Mouse (Mus musculus) kidney, postnatal 36 days (tissue): ENCODE results near the gene Smarcad1.

ENCODE experiments used
- DNase-seq, 2 experiments: peaks; one replicate each; pipeline ENCODE4 v3.0.0; 2021 to 2022; ENCODE audit warnings: mixed read lengths in 2 of 2

Gene Smarcad1

DNA sequence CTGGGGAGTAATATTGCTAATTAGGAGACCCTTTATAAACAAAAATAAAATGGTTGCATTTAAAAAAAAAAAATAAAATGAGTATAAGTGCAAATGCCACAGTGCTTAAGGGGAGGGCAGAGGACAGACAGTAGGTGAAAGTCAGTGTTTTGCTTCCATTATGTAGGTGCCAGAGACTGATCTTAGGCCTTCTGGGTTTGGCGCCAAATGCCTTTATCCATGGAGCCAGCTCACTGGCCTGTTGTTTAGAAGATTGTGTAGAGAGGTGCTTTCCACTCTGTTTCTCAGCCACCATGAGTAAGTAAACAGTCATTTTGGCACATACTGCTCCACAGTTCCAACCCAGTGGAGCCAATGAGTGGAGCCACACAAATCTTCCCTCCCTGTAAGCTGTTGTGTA is 75.2 kb downstream of the Smarcad1 start:
- DNase-seq, result no peak

- DNase-seq, result peak; percentile 22 to 70
These were observed 83.8 kb downstream of the Smarcad1 start for GRCm38 (mm10) chr6:65126074-65126726.

GRCm38 (mm10) chr6:65132376-65132775 is 90.0 kb downstream of the Smarcad1 start:
- DNase-seq, result no peak

DNA sequence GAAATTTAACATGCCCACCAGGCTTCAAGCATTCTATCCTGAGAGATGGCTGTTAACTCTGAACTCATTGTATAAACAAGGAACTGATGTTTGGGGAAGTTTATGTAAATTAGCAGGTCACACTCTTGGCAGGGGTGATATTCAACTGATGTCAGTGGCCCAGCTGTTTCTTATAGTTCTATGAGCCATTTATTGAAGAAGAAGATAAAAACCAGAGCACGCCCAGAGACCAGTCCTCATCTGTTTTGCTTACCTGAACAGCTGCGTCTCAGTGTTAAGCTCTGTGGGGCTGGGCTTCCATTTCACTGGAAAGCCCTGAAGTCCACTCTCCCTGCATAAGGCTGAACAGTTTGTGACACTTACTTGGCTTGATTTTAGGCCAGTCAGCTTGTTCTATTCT is 95.4 kb downstream of the Smarcad1 start:
- DNase-seq, result no peak

DNA sequence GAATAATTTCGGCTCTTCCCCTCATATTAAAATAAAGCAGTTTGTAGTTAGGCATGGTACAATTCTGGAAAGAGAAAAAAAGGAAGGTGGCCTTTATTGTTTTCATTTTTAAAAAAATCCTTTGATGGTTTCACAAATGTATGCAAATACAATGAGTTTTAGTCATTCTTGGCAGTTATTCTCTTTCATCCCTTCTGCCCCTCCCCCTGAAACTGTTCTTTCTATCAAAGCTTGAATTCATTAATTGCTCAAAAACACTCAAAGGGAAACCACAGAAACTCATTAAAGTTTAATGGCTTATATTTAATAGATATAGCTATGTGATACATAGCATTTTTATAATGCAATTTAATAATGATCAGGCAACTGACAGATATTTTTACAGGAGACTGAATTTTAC is 95.9 kb downstream of the Smarcad1 start:
- DNase-seq, result no peak

DNA sequence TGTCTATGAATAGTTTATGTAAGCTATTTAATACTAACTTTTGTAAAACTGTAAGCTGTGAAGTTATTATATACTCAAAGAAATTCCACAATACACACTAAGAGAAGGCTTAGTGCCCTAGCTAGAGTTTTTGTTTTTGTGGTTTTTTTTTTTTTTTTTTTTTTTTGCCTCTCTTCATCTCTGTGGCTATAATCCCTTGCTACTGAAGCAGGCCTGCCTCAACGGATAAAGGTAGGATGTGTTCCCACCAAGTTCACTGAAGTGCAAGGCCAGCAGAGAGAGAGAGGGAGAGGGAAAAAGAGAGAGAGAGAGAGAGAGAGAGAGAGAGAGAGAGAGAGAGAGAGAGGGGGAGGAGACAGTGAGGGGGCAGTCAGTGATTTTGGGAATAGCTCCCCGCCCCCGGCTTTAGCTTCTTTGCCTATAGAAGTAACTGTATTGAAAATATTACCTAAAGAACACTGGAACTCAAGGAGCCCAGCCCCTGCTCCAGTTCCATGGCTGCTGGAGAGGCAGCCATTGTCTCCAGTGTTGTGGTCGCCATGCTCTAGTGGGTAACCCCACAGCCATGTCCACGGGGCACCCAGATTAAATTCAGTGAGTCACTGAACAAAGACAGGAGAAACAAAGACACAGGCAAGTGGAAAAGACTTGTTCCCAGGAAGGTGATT is 97.8 kb downstream of the Smarcad1 start:
- DNase-seq, result no peak

- no peak for DNase-seq
These were observed 98.4 kb downstream of the Smarcad1 start for GRCm38 (mm10) chr6:65140750-65141243.

DNA sequence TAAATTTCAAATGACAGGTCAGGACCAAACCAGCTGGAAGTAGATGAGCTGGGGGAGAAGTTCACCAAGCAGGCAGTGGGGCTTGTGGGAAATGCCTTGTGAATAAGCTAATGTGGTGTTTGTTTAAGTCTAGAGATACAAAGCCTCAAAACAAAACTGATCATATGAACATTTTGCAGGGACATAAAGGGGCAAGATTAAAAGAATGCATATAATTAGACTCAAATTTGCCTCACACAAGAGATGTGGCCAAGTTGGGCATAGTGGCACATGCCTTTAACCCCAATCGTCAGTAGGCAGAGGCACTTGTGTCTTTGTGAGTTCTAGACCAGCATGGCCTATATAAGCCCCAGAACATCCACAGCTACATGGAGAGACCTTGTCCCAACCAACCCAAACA is 99.9 kb downstream of the Smarcad1 start:
- DNase-seq, result no peak

GRCm38 (mm10) chr6:65144621-65145205 is 102.3 kb downstream of the Smarcad1 start, which contains the start of gene Hpgds:
Gene Hpgds (minus strand): TSS chr6:65144908.
- peak; percentile 12 for DNase-seq

- DNase-seq, result no peak
These were observed 104.0 kb downstream of the Smarcad1 start for GRCm38 (mm10) chr6:65146363-65146762.

DNA sequence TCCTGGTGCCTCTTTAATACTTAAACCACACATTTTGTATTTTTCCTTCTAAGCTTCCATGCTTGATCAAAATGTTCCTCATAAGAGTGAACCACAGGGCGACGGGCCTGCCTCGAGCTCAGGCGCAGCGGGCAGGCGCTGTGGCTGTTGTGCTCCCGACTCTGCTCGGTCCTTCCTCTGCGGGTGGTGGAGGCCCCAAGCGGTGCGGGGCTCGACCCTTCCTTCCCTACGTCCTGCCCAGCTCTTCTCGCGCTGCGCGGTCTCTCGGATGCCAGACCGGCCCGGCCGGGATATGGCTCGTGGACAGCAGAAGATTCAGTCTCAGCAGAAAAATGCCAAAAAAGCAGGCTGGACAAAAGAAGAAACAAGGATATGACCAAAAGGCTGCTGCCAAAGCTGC is 108.3 kb downstream of the Smarcad1 start:
- peak in 1 of 2 experiments; percentile 15 for DNase-seq

DNA sequence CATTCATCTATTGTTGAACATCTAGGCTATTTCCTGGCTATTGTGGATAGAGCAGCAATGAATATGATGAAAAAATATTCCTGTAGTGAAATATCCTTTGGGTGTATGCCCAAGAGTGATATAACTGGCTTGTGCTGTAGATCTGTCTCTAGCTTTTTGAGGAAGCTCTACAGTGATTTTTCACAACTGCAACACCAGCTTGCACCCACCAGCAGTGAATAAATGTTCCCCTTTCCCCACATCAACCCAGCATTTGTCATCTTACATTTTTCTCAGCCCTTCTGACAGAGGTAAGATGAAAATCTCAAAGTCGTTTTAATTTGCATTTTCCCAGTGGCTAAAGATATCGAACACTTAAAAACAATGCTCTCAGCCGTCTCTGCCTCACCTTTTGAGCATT is 111.2 kb downstream of the Smarcad1 start:
- DNase-seq, result no peak

DNA sequence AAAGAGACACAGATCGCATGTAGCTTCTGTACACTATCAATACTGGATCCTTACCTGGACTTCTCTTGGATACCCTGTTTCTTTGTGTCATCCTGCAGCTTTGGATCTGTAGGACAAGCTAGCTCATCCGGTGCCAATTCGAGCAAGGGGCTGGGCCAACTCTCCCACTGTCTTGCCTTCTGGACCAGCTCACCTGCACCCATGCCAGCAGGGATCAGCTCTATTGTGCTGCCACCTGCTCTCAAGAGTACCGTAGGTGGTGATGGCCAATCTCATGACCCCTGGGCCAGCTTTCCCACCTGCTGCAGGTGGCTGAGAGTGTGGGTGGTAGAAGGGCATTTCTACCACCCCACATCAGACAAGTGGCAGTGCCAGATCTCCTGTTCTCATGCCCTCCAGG is 114.7 kb downstream of the Smarcad1 start:
- no peak for DNase-seq

- DNase-seq, result no peak
These were observed 117.1 kb downstream of the Smarcad1 start for GRCm38 (mm10) chr6:65159381-65159942.

DNA sequence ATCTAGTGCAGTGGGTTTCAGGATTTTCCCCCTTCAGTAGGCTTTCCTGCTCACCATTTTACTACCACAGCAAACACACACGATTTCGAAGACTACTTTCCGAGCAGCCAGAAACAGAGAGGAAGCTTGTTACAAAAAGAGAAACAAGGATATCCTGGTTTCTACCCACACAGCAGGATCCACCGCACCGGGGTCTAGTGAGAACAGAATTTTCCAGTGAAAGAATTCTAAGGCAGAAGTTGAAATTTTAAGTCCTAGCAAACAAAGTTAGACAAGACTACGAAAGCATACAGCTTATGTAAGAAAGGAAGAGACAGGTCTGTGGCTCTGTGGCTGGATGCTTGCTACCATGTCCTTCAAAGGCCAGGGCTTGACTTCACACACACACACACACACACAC is 121.8 kb downstream of the Smarcad1 start:
- no peak for DNase-seq

DNA sequence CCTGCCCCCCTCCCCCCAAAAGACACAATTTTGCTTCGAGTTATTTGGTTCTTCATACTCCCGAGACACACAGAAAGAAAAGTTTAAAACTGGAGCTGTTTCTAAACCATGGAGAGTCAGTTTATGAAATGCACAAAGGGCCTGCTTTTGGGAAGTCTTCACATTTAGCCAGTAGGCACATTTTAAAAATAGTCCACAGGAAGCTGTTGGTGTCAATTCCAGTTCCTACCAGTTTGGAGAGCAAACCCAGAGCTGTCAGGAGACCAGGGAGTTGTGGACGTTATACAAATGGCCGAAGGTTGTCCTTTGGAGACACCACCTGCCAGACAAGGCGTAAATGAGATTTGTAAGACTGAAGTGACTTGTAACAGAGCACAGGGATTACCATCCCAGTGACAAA is 122.6 kb downstream of the Smarcad1 start:
- no peak for DNase-seq
